Mouse (Mus musculus) MEL (cell line): Measurements from ENCODE around the gene Cox5b. TPM values are rescaled to one million over a fixed set of nuclear protein-coding genes. Genes with fewer than 3 reads are reported as not detected.
A peak's percentile ranks its signal among the peaks of the same experiment; 100 is the strongest.

Experiments
- DNase-seq: peaks from one replicate; pipeline ENCODE4 v3.0.0; 2011; ENCODE audit warnings: low read depth, low spot score
- H3K27ac ChIP-seq: 2 replicates; pipeline ENCODE4 v1.5.1; 2012; ENCODE audit warnings: low read depth, mild to moderate bottlenecking, control low read depth, low read length, moderate library complexity; ENCODE audit not compliant: control insufficient read depth
- H3K27me3 ChIP-seq, 2 experiments: fragments of 150-350 bp in 1 of 2; sonication (generic) in 1 of 2; 2 replicates each; pipeline ENCODE4 v1.6.1; 2012; ENCODE audit warnings: low read length in 2 of 2, mild to moderate bottlenecking in 2 of 2, improper control_type of control experiment in 1 of 2, moderate library complexity in 1 of 2; ENCODE audit not compliant: insufficient read depth in 2 of 2, control insufficient read depth in 1 of 2
- H3K36me3 ChIP-seq, 2 experiments: 2 replicates each; pipeline ENCODE4 v1.6.1; 2012 to 2014; ENCODE audit warnings: low read length in 2 of 2, improper control_type of control experiment in 1 of 2, inconsistent platforms in 1 of 2, mild to moderate bottlenecking in 1 of 2; ENCODE audit not compliant: insufficient read depth in 2 of 2, control insufficient read depth in 1 of 2
- H3K4me1 ChIP-seq, 2 experiments: fragments of 150-350 bp in 1 of 2; sonication (generic) in 1 of 2; 2 replicates each; pipeline ENCODE4 v1.6.1; 2012; ENCODE audit warnings: low read length in 2 of 2, improper control_type of control experiment in 1 of 2, mild to moderate bottlenecking in 1 of 2; ENCODE audit not compliant: insufficient read depth in 2 of 2, control insufficient read depth in 1 of 2
- H3K4me3 ChIP-seq, 2 experiments: fragments of 150-350 bp in 1 of 2; sonication (generic) in 1 of 2; 2 replicates each; pipeline ENCODE4 v1.5.1; 2012; ENCODE audit warnings: low read depth in 2 of 2, low read length in 2 of 2, mild to moderate bottlenecking in 2 of 2, moderate library complexity in 2 of 2, control low read depth in 1 of 2, improper control_type of control experiment in 1 of 2; ENCODE audit not compliant: control insufficient read depth in 1 of 2, insufficient read depth in 1 of 2
- H3K79me2 ChIP-seq: 2 replicates; pipeline ENCODE4 v1.6.1; 2012; ENCODE audit warnings: mild to moderate bottlenecking, low read length, moderate library complexity; ENCODE audit not compliant: control insufficient read depth, poor library complexity, insufficient read depth
- H3K9ac ChIP-seq: 2 replicates; pipeline ENCODE4 v1.6.1; 2012; ENCODE audit warnings: low read depth, mild to moderate bottlenecking, control low read depth, low read length, moderate library complexity; ENCODE audit not compliant: control insufficient read depth, poor library complexity, severe bottlenecking
- H3K9me3 ChIP-seq: fragments of 150-350 bp; sonication (generic); replicated peaks from 2 replicates; pipeline ENCODE4 v1.6.1; 2012; ENCODE audit warnings: mild to moderate bottlenecking, low read length, improper control_type of control experiment, moderate library complexity; ENCODE audit not compliant: insufficient read depth
- CHD2 ChIP-seq: IDR thresholded peaks from 2 replicates; pipeline ENCODE4 v1.6.1; 2011; ENCODE audit warnings: low read length, improper control_type of control experiment
- CTCF ChIP-seq, 3 experiments: IDR thresholded peaks in 2 of 3; conservative IDR thresholded peaks in 1 of 3; 2 replicates each; pipeline ENCODE4 v1.5.1; 2011 to 2012; ENCODE audit warnings: low read length in 3 of 3, low read depth in 2 of 3, mild to moderate bottlenecking in 2 of 3, improper control_type of control experiment in 1 of 3, inconsistent platforms in 1 of 3, mixed read lengths in 1 of 3, moderate library complexity in 1 of 3; ENCODE audit not compliant: control insufficient read depth in 1 of 3, insufficient read depth in 1 of 3, poor library complexity in 1 of 3, severe bottlenecking in 1 of 3
- ELF1 ChIP-seq: IDR thresholded peaks from 2 replicates; pipeline ENCODE4 v1.6.1; 2014; ENCODE audit warnings: low read depth, mild to moderate bottlenecking, inconsistent platforms, low read length, improper control_type of control experiment, moderate library complexity
- EP300 ChIP-seq, 2 experiments: IDR thresholded peaks; 2 replicates each; pipeline ENCODE4 v1.6.1; 2011; ENCODE audit warnings: improper control_type of control experiment in 2 of 2, low read length in 2 of 2, low read depth in 1 of 2, mild to moderate bottlenecking in 1 of 2
- ETS1 ChIP-seq: IDR thresholded peaks from 2 replicates; pipeline ENCODE4 v1.6.1; 2012; ENCODE audit warnings: low read depth, mild to moderate bottlenecking, inconsistent platforms, low read length, improper control_type of control experiment, moderate library complexity
- GABPA ChIP-seq: IDR thresholded peaks from 2 replicates; pipeline ENCODE4 v1.6.1; 2012; ENCODE audit warnings: low read depth, mild to moderate bottlenecking, inconsistent platforms, low read length, improper control_type of control experiment, moderate library complexity
- GATA1 ChIP-seq: IDR thresholded peaks from 2 replicates; pipeline ENCODE4 v1.6.1; 2011; ENCODE audit warnings: low read depth, low read length, improper control_type of control experiment
- KAT2A ChIP-seq: conservative IDR thresholded peaks from 2 replicates; pipeline ENCODE4 v1.6.1; 2012; ENCODE audit warnings: low read depth, low read length, improper control_type of control experiment, inconsistent platforms
- MEF2A ChIP-seq: IDR thresholded peaks from 2 replicates; pipeline ENCODE4 v1.6.1; 2014; ENCODE audit warnings: low read depth, mild to moderate bottlenecking, inconsistent platforms, low read length, improper control_type of control experiment; ENCODE audit not compliant: poor library complexity, insufficient replicate concordance, severe bottlenecking; ENCODE audit errors: extremely low read depth
- MXI1 ChIP-seq: IDR thresholded peaks from 2 replicates; pipeline ENCODE4 v1.6.1; 2011; ENCODE audit warnings: mild to moderate bottlenecking, low read depth, low read length, improper control_type of control experiment
- MYB ChIP-seq: IDR thresholded peaks from 2 replicates; pipeline ENCODE4 v1.6.1; 2011; ENCODE audit warnings: mild to moderate bottlenecking, low read depth, low read length, improper control_type of control experiment
- MYC ChIP-seq: IDR thresholded peaks from 2 replicates; pipeline ENCODE4 v1.6.1; 2011; ENCODE audit warnings: low read depth, mild to moderate bottlenecking, low read length, improper control_type of control experiment, moderate library complexity
- POLR2A ChIP-seq, 2 experiments: IDR thresholded peaks; 2 replicates each; pipeline ENCODE4 v1.6.1; 2011 to 2012; ENCODE audit warnings: low read length in 2 of 2, mild to moderate bottlenecking in 2 of 2, control low read depth in 1 of 2, improper control_type of control experiment in 1 of 2, low read depth in 1 of 2, moderate library complexity in 1 of 2; ENCODE audit not compliant: control insufficient read depth in 1 of 2, insufficient read depth in 1 of 2, poor library complexity in 1 of 2
- POLR2AphosphoS2 ChIP-seq: IDR thresholded peaks from 2 replicates; pipeline ENCODE4 v1.6.1; 2011; ENCODE audit warnings: low read length, improper control_type of control experiment
- RAD21 ChIP-seq: IDR thresholded peaks from 2 replicates; pipeline ENCODE4 v1.6.1; 2011; ENCODE audit warnings: mild to moderate bottlenecking, low read depth, low read length, improper control_type of control experiment
- SIN3A ChIP-seq: IDR thresholded peaks from 2 replicates; pipeline ENCODE4 v1.6.1; 2012; ENCODE audit warnings: low read length, improper control_type of control experiment, inconsistent platforms
- SMC3 ChIP-seq: IDR thresholded peaks from 2 replicates; pipeline ENCODE4 v1.6.1; 2011; ENCODE audit warnings: low read depth, low read length, improper control_type of control experiment
- TAL1 ChIP-seq: IDR thresholded peaks from 2 replicates; pipeline ENCODE4 v1.6.1; 2012; ENCODE audit warnings: mild to moderate bottlenecking, inconsistent platforms, low read length, moderate library complexity, mixed read lengths
- TBP ChIP-seq: IDR thresholded peaks from 2 replicates; pipeline ENCODE4 v1.8.0; 2011; ENCODE audit warnings: low read depth, low read length, improper control_type of control experiment
- TCF12 ChIP-seq: IDR thresholded peaks from 2 replicates; pipeline ENCODE4 v1.6.1; 2014; ENCODE audit warnings: low read depth, mild to moderate bottlenecking, inconsistent platforms, low read length, improper control_type of control experiment, moderate library complexity
- USF1 ChIP-seq: IDR thresholded peaks from 2 replicates; pipeline ENCODE4 v1.6.1; 2014; ENCODE audit warnings: low read depth, mild to moderate bottlenecking, inconsistent platforms, low read length, improper control_type of control experiment, moderate library complexity
- ZC3H11A ChIP-seq: IDR thresholded peaks from 2 replicates; pipeline ENCODE4 v1.6.1; 2012; ENCODE audit warnings: low read depth, mild to moderate bottlenecking, inconsistent platforms, low read length, improper control_type of control experiment
- ZMIZ1 ChIP-seq: IDR thresholded peaks from 2 replicates; pipeline ENCODE4 v1.6.1; 2012; ENCODE audit warnings: low read depth, mild to moderate bottlenecking, inconsistent platforms, low read length, improper control_type of control experiment, moderate library complexity
- ZNF384 ChIP-seq: IDR thresholded peaks from 2 replicates; pipeline ENCODE4 v1.6.1; 2012; ENCODE audit warnings: low read depth, mild to moderate bottlenecking, inconsistent platforms, low read length, improper control_type of control experiment
- polyA plus RNA-seq, 2 experiments: library from polyadenylated mRNA; stranded (reverse) in 1 of 2; unstranded in 1 of 2; fragments of >175 nt in 1 of 2; fragments of >200 nt in 1 of 2; gene quantifications; 2 replicates each; pipeline versions ENCODE4 v1.2.1 to v1.2.4; 2012; ENCODE audit warnings: low replicate concordance in 2 of 2, low read depth in 1 of 2; ENCODE audit not compliant: insufficient read length in 2 of 2, insufficient read depth in 1 of 2, missing spikeins in 1 of 2
- total RNA-seq: library from RNA; depleted of rRNA; stranded (reverse); fragments of 300-350 nt; gene quantifications from 2 replicates; pipeline ENCODE4 v1.2.3, GENCODE M21; 2012

Gene Cox5b
- total and polyA plus RNA-seq, 3 experiments, result 541 to 1,152 TPM; not detected in 1

GRCm38 (mm10) chr1:36682620-36683355 lies 8.5 kb upstream of the Cox5b start, which contains the start of gene Fam178b:
Gene Fam178b, minus strand, starts transcription at chr1:36683183.
- Histone ChIP-seq H3K4me1 (no peaks in the 10 kb centered on the region), H3K27ac (no peak within 1 kb of the TSS), H3K9me3 (no peaks in the 10 kb centered on the region), H3K36me3 (peaks cover 0 to 3% of the 10 kb centered on the region in 2 experiments; a peak in 2 of 4 replicates), H3K4me3 (peak within 1 kb of the TSS in 1 of 2 experiments; percentile 10; a peak in 2 of 4 replicates), H3K79me2 (no peaks in the 10 kb centered on the region), H3K9ac (peak within 1 kb of the TSS; percentile 5; the same call in 1 of the 2 replicates), H3K27me3 (peaks cover under 1 to 6% of the 10 kb centered on the region in 2 experiments; a peak in 2 of 4 replicates)
- TF ChIP-seq KAT2A (no peak), MYB (no peak), ZC3H11A (no peak), POLR2A (IDR thresholded peaks at IDR 0.05; ENCODE audit: control insufficient read depth in 1 of 2, insufficient read depth in 1 of 2, low read depth in 1 of 2, low read length in 2 of 2, poor library complexity in 1 of 2) (no peak), ETS1 (no peak), TAL1 (no peak), TCF12 (no peak), MYC (no peak), GABPA (no peak), POLR2AphosphoS2 (no peak), EP300 (IDR thresholded peaks at IDR 0.05; ENCODE audit: low read depth in 1 of 2, low read length in 2 of 2) (no peak), ELF1 (no peak), SIN3A (no peak), ZMIZ1 (no peak), USF1 (no peak), CHD2 (no peak), MXI1 (no peak), ZNF384 (no peak)
- no peak for DNase-seq

GRCm38 (mm10) chr1:36683810-36684467 lies 7.3 kb upstream of the Cox5b start:
- DNase-seq, result peak; percentile 84
- Histone ChIP-seq H3K4me1 (no peaks in the 10 kb centered on the region), H3K79me2 (no peaks in the 10 kb centered on the region), H3K9ac (peak overlapping the region; percentile 30; the same call in 1 of the 2 replicates), H3K9me3 (no peaks in the 10 kb centered on the region), H3K4me3 (peak overlapping the region in 1 of 2 experiments; percentile 10; a peak in 2 of 4 replicates), H3K27me3 (peaks cover 1 to 6% of the 10 kb centered on the region in 2 experiments; a peak in 2 of 4 replicates), H3K27ac (no peak overlapping the region), H3K36me3 (peaks cover 0 to 3% of the 10 kb centered on the region in 2 experiments; a peak in 2 of 4 replicates)
- TF ChIP-seq SMC3 (peak; percentile 74), ETS1 (0 out of 2 replicates have a peak, but pooled peaks have one; percentile 12), GATA1 (peak; percentile 84), ZC3H11A (peak; percentile 65), RAD21 (peak; percentile 66), TBP (no peak), MEF2A (no peak), CTCF (IDR thresholded peaks at IDR 0.05 in 2 of 3, conservative IDR thresholded peaks at IDR 0.05 in 1 of 3; ENCODE audit: control insufficient read depth in 1 of 3, insufficient read depth in 1 of 3, low read depth in 2 of 3, low read length in 3 of 3, poor library complexity in 1 of 3, severe bottlenecking in 1 of 3) (peak; percentile 58 to 97 (median 83); a peak in 5 of 6 replicates), TCF12 (0 out of 2 replicates have a peak, but pooled peaks have one; percentile 27)
